9 mouse cellular contexts compared by ENCODE assay signal in the genomic region with DNA sequence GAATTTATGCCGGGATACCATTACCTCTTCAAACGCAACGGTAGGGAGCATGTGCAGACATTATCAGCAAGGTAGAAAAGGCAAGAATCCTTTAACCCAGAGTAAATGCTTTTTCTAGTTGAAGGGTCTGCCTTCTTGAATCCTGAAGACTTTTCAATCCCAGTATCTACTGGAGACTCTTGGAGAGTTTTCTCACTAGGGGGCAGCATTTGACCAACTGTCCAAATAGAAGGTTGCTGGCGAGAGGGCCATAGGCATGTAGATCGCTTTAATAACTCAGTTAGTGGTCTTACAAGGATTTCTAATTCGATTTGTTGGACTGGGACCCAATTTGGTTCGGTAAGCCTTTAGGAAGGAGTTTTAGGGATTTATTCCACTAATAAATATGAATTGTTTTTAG.
DNase-seq lines count a peak whose midpoint lies in the region; ATAC-seq lines count a peak whose summit lies in the region.
"Had no signal": no experiment of that assay in that cellular context is flagged by ENCODE, and none has a peak within 500 bp of the region (broad histone marks: within the 10 kb centered on the region; RNA-seq: fewer than 3 reads in every experiment).

No protein-coding gene starts in this region.

- H3K4me2 ChIP-seq in midbrain, embryonic 11.5 days = no peak overlapping the region
- no peak overlapping the region for H3K4me2 ChIP-seq in midbrain, embryonic 15.5 days
- no peak overlapping the region for H3K4me2 ChIP-seq in forebrain, embryonic 11.5 days (ENCODE audit: low read depth, low read length, severe bottlenecking)
- H3K4me2 ChIP-seq: liver, embryonic 15.5 days had no signal

- ATAC-seq in midbrain, embryonic 11.5 days (ENCODE audit: low FRiP score) = no peak
- ATAC-seq in midbrain, embryonic 15.5 days (replicated peaks) = no peak
- ATAC-seq in forebrain, embryonic 11.5 days (replicated peaks; ENCODE audit: low FRiP score) = no peak

- no peaks in the 10 kb centered on the region for H3K27me3 ChIP-seq in midbrain, embryonic 11.5 days (ENCODE audit: control insufficient read depth, insufficient read depth, low read length)
- H3K27me3 ChIP-seq in midbrain, embryonic 15.5 days (replicated peaks) = no peaks in the 10 kb centered on the region
- H3K27me3 ChIP-seq in forebrain, embryonic 11.5 days (ENCODE audit: control insufficient read depth, insufficient read depth, low read length) = no peaks in the 10 kb centered on the region
- H3K27me3 ChIP-seq: liver, embryonic 15.5 days had no signal

- H3K36me3 ChIP-seq in midbrain, embryonic 11.5 days (ENCODE audit: control insufficient read depth, insufficient read depth, low read length) = no peaks in the 10 kb centered on the region
- no peaks in the 10 kb centered on the region for H3K36me3 ChIP-seq in midbrain, embryonic 15.5 days (replicated peaks)
- no peaks in the 10 kb centered on the region for H3K36me3 ChIP-seq in forebrain, embryonic 11.5 days (ENCODE audit: control insufficient read depth, insufficient read depth, low read length)
- H3K36me3 ChIP-seq: liver, embryonic 15.5 days had no signal

- H3K9ac ChIP-seq in midbrain, embryonic 11.5 days (ENCODE audit: low read length) = no peak overlapping the region
- H3K9ac ChIP-seq in midbrain, embryonic 15.5 days = no peak overlapping the region
- H3K9ac ChIP-seq in forebrain, embryonic 11.5 days (ENCODE audit: low read length) = no peak overlapping the region
- H3K9ac ChIP-seq: liver, embryonic 15.5 days had no signal

- H3K27ac ChIP-seq in midbrain, embryonic 11.5 days (ENCODE audit: low read depth, low read length) = no peak overlapping the region
- H3K27ac ChIP-seq in midbrain, embryonic 15.5 days = no peak overlapping the region
- no peak overlapping the region for H3K27ac ChIP-seq in forebrain, embryonic 11.5 days (ENCODE audit: low read depth, low read length)
- H3K27ac ChIP-seq: liver, embryonic 15.5 days had no signal

- no peaks in the 10 kb centered on the region for H3K9me3 ChIP-seq in midbrain, embryonic 11.5 days (ENCODE audit: control insufficient read depth, low read length)
- no peaks in the 10 kb centered on the region for H3K9me3 ChIP-seq in midbrain, embryonic 15.5 days
- H3K9me3 ChIP-seq in forebrain, embryonic 11.5 days (ENCODE audit: control insufficient read depth, low read length) = no peaks in the 10 kb centered on the region
- H3K9me3 ChIP-seq: liver, embryonic 15.5 days had no signal

- H3K4me3 ChIP-seq in midbrain, embryonic 11.5 days (ENCODE audit: low read depth, low read length) = no peak overlapping the region
- no peak overlapping the region for H3K4me3 ChIP-seq in midbrain, embryonic 15.5 days
- no peak overlapping the region for H3K4me3 ChIP-seq in forebrain, embryonic 11.5 days (ENCODE audit: low read depth, low read length)
- H3K4me3 ChIP-seq: liver, embryonic 15.5 days had no signal

- WGBS in midbrain, embryonic 11.5 days = 37% methylated on average over 7 of the region's 7 CpGs
- 30% methylated on average over 7 of the region's 7 CpGs for WGBS in midbrain, embryonic 15.5 days
- WGBS in forebrain, embryonic 11.5 days = 37% methylated on average over 7 of the region's 7 CpGs

- peak; percentile 4 for DNase-seq in gastrocnemius, adult 18-20 months (ENCODE audit: low spot score)
- no peak for DNase-seq in gastrocnemius, adult 8-10 months (ENCODE audit: low spot score in 2 of 2)
- peak; percentile 95 for DNase-seq in midbrain, embryonic 11.5 days (ENCODE audit: low spot score, missing footprints)
- peak; percentile 83 for DNase-seq in embryo, embryonic 11 days
- DNase-seq in left cerebral cortex, postnatal 10 days (ENCODE audit: extremely low spot score in 1 of 2, low spot score in 2 of 2) = peak; percentile 40 to 41
- DNase-seq in telencephalon, adult 2 months (ENCODE audit: low read depth, low spot score) = peak; percentile 18
- no peak for DNase-seq in forebrain, embryonic 11.5 days (ENCODE audit: low spot score)

- intact Hi-C loops in left cerebral cortex, postnatal 10 days (cut with DNase I) = loop anchor here (10.0 kb wide), 1 partner anchor 818 kb away; no protein-coding TSS in a partner anchor

- no peaks in the 10 kb centered on the region for H3K4me1 ChIP-seq in midbrain, embryonic 11.5 days (ENCODE audit: control insufficient read depth, insufficient read depth, low read length)
- H3K4me1 ChIP-seq in midbrain, embryonic 15.5 days = no peaks in the 10 kb centered on the region
- H3K4me1 ChIP-seq in forebrain, embryonic 11.5 days (replicated peaks; ENCODE audit: control insufficient read depth, insufficient read depth, low read length) = no peaks in the 10 kb centered on the region
- H3K4me1 ChIP-seq: liver, embryonic 15.5 days had no signal

Comparison
In these comparisons a context has a peak if more than half of its experiments do, and no peak if none do; other contexts are left out.
1. DNase-seq: peak in gastrocnemius, adult 18-20 months (single experiment), midbrain, embryonic 11.5 days (single experiment), embryo, embryonic 11 days (single experiment), left cerebral cortex, postnatal 10 days (2 of 2) and telencephalon, adult 2 months (single experiment); none in gastrocnemius, adult 8-10 months (0 of 2) and forebrain, embryonic 11.5 days (single experiment).